Mouse (Mus musculus) megakaryocyte, embryonic 14.5 days (primary cell): ENCODE results near the gene Klf9.

Source experiments
- FLI1 ChIP-seq: IDR thresholded peaks from 2 replicates; pipeline ENCODE4 v1.6.1; 2012; ENCODE audit warnings: low read length, inconsistent platforms, mixed read lengths
- GATA1 ChIP-seq: IDR thresholded peaks from 3 replicates; pipeline ENCODE4 v1.6.1; 2012; ENCODE audit warnings: mixed read lengths, low read length, inconsistent platforms, borderline replicate concordance

DNA sequence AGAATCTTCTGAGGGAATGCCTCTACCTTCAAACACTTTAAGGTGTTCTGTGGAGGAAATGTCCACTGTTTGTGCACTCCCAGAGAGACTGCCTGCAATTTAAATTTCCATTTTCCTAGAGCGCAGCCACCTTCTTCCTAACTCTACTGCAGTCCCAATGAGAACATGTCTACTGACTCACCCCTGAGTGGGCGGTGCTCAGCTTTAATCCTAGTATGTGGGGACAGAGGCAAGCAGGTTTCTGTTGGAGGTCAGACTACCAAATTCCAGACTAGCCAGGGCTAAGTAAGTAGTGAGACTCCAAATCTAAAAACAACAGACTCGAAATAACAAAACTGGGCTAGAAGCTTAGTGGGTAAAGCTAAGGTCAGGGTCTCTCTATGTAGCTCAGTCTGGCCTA is 37.5 kb downstream of the Klf9 start:
- TF ChIP-seq GATA1 (no peak), FLI1 (no peak)
